Mouse (Mus musculus) liver, embryonic 11.5 days (tissue): ENCODE measurements around the gene Acp1. TPM values are rescaled to one million over a fixed set of nuclear protein-coding genes. Genes with fewer than 3 reads are reported as not detected.

Experiments
- ATAC-seq: fragments of 200-750 bp; cut with Nextera tagmentation; replicated peaks from 2 replicates; pipeline ENCODE4 v1.8.0; 2017; ENCODE audit warnings: moderate number of reproducible peaks, mild to moderate bottlenecking, moderate TSS enrichment, moderate library complexity; ENCODE audit not compliant: low FRiP score
- DNase-seq: peaks from one replicate; pipeline ENCODE4 v3.0.0-alpha.2; 2017; ENCODE audit warnings: low spot score
- H3K27ac ChIP-seq: fragments of 300-500 bp; sonication (generic); 2 replicates; pipeline ENCODE4 v1.5.1; 2014; ENCODE audit warnings: mild to moderate bottlenecking, low read depth, low read length, control low read depth
- H3K27me3 ChIP-seq: fragments of 300-500 bp; sonication (generic); replicated peaks from 2 replicates; pipeline ENCODE4 v1.6.1; 2014; ENCODE audit warnings: low read length, mixed read lengths; ENCODE audit not compliant: control insufficient read depth, insufficient read depth
- H3K36me3 ChIP-seq: fragments of 300-500 bp; sonication (generic); 2 replicates; pipeline ENCODE4 v1.6.1; 2014; ENCODE audit warnings: mild to moderate bottlenecking, low read length, moderate library complexity, mixed read lengths; ENCODE audit not compliant: control insufficient read depth, insufficient read depth
- H3K4me1 ChIP-seq: fragments of 300-500 bp; sonication (generic); replicated peaks from 2 replicates; pipeline ENCODE4 v1.6.1; 2014; ENCODE audit warnings: low read length, mixed read lengths; ENCODE audit not compliant: control insufficient read depth, insufficient read depth
- H3K4me2 ChIP-seq: fragments of 300-500 bp; sonication (generic); 2 replicates; pipeline ENCODE4 v1.6.1; 2014; ENCODE audit warnings: mild to moderate bottlenecking, control low read depth, moderate library complexity
- H3K4me3 ChIP-seq: fragments of 300-500 bp; sonication (generic); 2 replicates; pipeline ENCODE4 v1.5.1; 2014; ENCODE audit warnings: low read depth, low read length, control low read depth
- H3K9ac ChIP-seq: fragments of 300-500 bp; sonication (generic); 2 replicates; pipeline ENCODE4 v1.6.1; 2014; ENCODE audit warnings: low read depth, low read length, control low read depth
- H3K9me3 ChIP-seq: fragments of 300-500 bp; sonication (generic); 2 replicates; pipeline ENCODE4 v1.6.1; 2016; ENCODE audit warnings: low read length, inconsistent platforms, mixed read lengths; ENCODE audit not compliant: control insufficient read depth
- WGBS: fragments of 180-500 bp; shearing (Covaris S2); extraction: QIAGEN DNeasy Blood & Tissue Kit; methylation state at CpG from one replicate; pipeline ENCODE4 v1.1.7; 2014; 5-methylcytosine and 5-hydroxymethylcytosine counted together
- polyA plus RNA-seq: library from polyadenylated mRNA; unstranded; fragments of >200 nt; fragmentation: Nextera tagmentation; extraction: Ambion mirVana; gene quantifications from 2 replicates; pipeline ENCODE4 v1.2.1, GENCODE M21; 2014

Acp1 gene
- polyA plus RNA-seq, 1 experiment from 2014 or later: 308 TPM

DNA sequence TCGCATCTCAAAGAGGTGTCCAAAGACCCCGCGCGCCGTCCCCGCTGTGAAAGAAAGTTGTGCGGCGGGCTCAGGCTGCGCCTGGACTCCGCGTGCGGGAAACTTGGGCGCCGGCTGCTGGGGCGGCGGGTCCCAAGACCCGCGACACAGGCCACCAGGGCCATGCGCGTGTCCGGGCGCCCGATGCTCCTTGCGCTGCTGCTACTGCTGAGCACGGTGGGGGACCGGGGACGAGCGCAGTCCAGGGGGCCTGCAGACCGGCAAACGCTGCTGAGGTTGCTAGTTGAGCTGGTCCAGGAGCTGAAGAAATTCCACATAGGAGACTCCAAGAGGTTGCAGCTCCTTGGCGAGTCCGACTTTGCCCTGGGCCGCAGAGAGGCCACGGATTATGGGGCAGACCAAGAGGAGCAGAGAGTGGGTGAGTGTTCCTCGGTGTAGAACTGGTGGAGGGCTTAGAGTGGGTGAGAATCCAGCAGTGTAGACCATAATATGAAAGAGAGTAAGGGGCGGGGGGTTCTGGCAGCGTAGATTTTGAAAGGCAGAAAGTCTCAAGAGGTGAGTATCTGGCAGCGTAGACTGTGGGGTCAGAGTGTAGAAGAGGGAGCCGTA, 26.7 kb downstream of the Acp1 start:
- Histone ChIP-seq H3K9ac (no peak overlapping the region), H3K9me3 (no peaks in the 10 kb centered on the region), H3K4me3 (peak overlapping the region; percentile 42), H3K27me3 (peaks cover 51% of the 10 kb centered on the region), H3K4me2 (peak overlapping the region; percentile 70), H3K27ac (no peak overlapping the region), H3K36me3 (no peaks in the 10 kb centered on the region), H3K4me1 (peaks cover 3% of the 10 kb centered on the region; the same call in 1 of the 2 replicates)
- DNase-seq (no peak), ATAC-seq (0 out of 2 replicates have a peak, but pooled peaks have one; percentile 15)
- WGBS: 9% methylated on average over 39 of the region's 39 CpGs

- peak within 1 kb of the TSS; percentile 42 for H3K4me3 ChIP-seq
- peaks cover 51% of the 10 kb centered on the region for H3K27me3 ChIP-seq
- whole genome bisulfite sequencing: 1% methylated on average over 58 of the region's 58 CpGs
- no peaks in the 10 kb centered on the region for H3K36me3 ChIP-seq
- no peak within 1 kb of the TSS for H3K9ac ChIP-seq
- H3K4me2 ChIP-seq: peak within 1 kb of the TSS; percentile 70
- DNase-seq (no peak), ATAC-seq (0 out of 2 replicates have a peak, but pooled peaks have one; percentile 20)
- H3K9me3 ChIP-seq: no peaks in the 10 kb centered on the region
- peaks cover 3% of the 10 kb centered on the region; the same call in 1 of the 2 replicates for H3K4me1 ChIP-seq
- no peak within 1 kb of the TSS for H3K27ac ChIP-seq
Measured at GRCm38 (mm10) chr12:30883986-30884621, 27.3 kb downstream of the Acp1 start, which contains the start of gene Alkal2. Alkal2 (plus strand) TSS chr12:30884322.

DNA sequence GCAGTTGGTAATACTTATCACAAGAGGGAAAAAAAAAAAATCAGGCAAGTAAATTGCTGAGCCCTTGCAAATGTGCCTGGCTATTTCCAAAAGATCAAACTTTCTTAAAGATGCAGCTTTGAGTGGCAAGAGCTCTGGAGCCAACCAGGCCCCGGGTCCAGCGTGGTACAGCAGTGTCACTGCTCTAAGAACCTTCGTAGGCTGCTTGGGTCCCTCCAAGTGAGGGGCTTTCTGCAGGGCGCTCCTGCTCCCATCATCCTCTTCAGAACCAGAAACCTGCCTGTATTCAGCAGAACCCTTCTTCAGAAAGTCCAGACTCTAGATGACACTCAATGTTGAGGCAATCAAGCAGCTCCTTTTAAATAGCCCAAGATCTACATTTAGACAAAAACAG, 27.8 kb downstream of the Acp1 start:
- DNase-seq (no peak), ATAC-seq (no peak)
- Histone ChIP-seq H3K36me3 (no peaks in the 10 kb centered on the region), H3K27ac (no peak overlapping the region), H3K9ac (no peak overlapping the region), H3K4me3 (peak overlapping the region; percentile 42), H3K4me1 (peaks cover 3% of the 10 kb centered on the region; the same call in 1 of the 2 replicates), H3K4me2 (peak overlapping the region; percentile 70), H3K27me3 (peaks cover 51% of the 10 kb centered on the region), H3K9me3 (no peaks in the 10 kb centered on the region)
- 27% methylated on average over 4 of the region's 4 CpGs for WGBS

DNA sequence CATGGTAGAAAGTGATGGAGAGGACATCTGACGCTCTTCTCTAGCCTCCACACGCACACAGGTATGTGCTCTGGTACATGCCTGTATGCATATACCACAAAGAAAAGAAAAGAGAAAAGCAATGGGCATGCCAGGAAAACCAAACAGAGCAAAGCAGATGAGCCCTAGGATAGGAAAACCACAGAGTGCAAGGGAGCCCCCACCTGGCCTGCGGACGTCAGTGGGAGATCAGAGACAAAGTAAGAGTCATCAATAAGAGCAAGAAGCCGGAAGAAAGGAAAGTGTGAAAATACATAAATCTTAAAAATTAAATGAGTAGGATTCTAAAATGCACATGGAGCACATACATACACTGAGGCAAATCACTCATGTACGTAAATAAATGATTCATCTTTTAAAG, 31.9 kb downstream of the Acp1 start:
- ATAC-seq (no peak), DNase-seq (no peak)
- Histone ChIP-seq H3K27me3 (peaks cover 28% of the 10 kb centered on the region), H3K4me3 (no peak overlapping the region), H3K36me3 (no peaks in the 10 kb centered on the region), H3K4me2 (no peak overlapping the region), H3K4me1 (peaks cover 2% of the 10 kb centered on the region; the same call in 1 of the 2 replicates), H3K9ac (no peak overlapping the region), H3K9me3 (no peaks in the 10 kb centered on the region), H3K27ac (no peak overlapping the region)
- WGBS: 62% methylated on average over 6 of the region's 6 CpGs

DNA sequence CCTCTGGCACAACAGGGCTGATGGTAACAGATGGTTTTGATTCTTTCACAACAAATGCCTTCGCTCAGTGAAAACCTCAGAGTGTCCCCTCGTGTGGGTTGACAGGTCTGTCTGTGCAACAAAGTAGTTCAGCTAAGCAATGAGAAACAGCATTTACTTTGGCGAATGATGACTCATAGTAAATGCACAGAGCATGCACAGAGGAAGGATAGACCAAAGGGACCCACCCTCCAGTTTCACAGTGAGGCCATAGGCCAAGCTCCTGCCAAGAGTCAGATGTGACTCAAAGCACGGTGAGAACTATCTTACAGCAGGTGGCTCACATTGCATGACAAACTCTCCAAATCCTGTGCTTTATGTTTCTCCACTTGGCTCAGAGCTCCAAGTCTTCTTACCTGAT, 45.6 kb downstream of the Acp1 start:
- H3K27me3 ChIP-seq: no peaks in the 10 kb centered on the region
- DNase-seq: no peak
- H3K9ac ChIP-seq: no peak overlapping the region
- H3K4me3 ChIP-seq: no peak overlapping the region
- no peak overlapping the region for H3K4me2 ChIP-seq
- no peaks in the 10 kb centered on the region for H3K9me3 ChIP-seq
- H3K36me3 ChIP-seq: no peaks in the 10 kb centered on the region
- ATAC-seq: no peak
- H3K4me1 ChIP-seq: no peaks in the 10 kb centered on the region
- WGBS: 68% methylated on average over 4 of the region's 4 CpGs
- H3K27ac ChIP-seq: no peak overlapping the region

- DNase-seq: no peak
Measured at GRCm38 (mm10) chr12:30864347-30864746, 47.0 kb downstream of the Acp1 start.

DNA sequence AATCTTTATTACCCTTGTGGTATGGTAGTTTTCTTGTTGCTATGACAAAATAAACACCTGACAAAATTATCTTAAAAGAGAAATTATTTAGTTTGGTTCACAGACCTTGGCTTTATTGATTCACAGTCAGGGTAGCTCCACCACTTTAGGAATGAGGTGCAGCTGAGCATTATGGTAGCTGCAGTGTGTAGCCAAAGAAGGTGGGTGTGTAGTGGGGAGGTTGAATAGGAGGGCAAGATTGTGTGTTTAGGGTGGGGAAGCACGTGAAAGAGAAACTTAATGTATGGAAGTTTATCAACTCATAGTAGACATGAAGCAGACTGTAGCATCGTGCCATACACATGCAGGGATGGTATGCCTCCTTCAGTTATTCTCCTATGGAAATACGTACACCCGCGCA, 55.2 kb downstream of the Acp1 start:
- no peaks in the 10 kb centered on the region for H3K36me3 ChIP-seq
- WGBS: 90% methylated on average over 5 of the region's 5 CpGs
- H3K27ac ChIP-seq: no peak overlapping the region
- no peaks in the 10 kb centered on the region for H3K27me3 ChIP-seq
- no peaks in the 10 kb centered on the region for H3K4me1 ChIP-seq
- ATAC-seq: no peak
- no peak overlapping the region for H3K4me3 ChIP-seq
- no peak overlapping the region for H3K9ac ChIP-seq
- no peaks in the 10 kb centered on the region for H3K9me3 ChIP-seq
- no peak overlapping the region for H3K4me2 ChIP-seq
- DNase-seq: no peak

More at GRCm38 (mm10) chr12:30864347-30864746, 47.0 kb downstream of the Acp1 start:
- Histone ChIP-seq H3K27me3 (no peaks in the 10 kb centered on the region), H3K36me3 (no peaks in the 10 kb centered on the region), H3K27ac (no peak overlapping the region), H3K4me3 (no peak overlapping the region), H3K9me3 (no peaks in the 10 kb centered on the region), H3K4me2 (no peak overlapping the region), H3K9ac (no peak overlapping the region), H3K4me1 (no peaks in the 10 kb centered on the region)
- WGBS: 55% methylated on average over 2 of the region's 2 CpGs
- no peak for ATAC-seq

- 74% methylated on average over 6 of the region's 6 CpGs for WGBS
- H3K4me2 ChIP-seq: no peak overlapping the region
- no peak overlapping the region for H3K27ac ChIP-seq
- no peaks in the 10 kb centered on the region for H3K27me3 ChIP-seq
- no peaks in the 10 kb centered on the region for H3K4me1 ChIP-seq
- no peak overlapping the region for H3K9ac ChIP-seq
- no peaks in the 10 kb centered on the region for H3K36me3 ChIP-seq
- no peak overlapping the region for H3K4me3 ChIP-seq
- no peaks in the 10 kb centered on the region for H3K9me3 ChIP-seq
- no peak for DNase-seq
- no peak for ATAC-seq
Measured at GRCm38 (mm10) chr12:30855442-30856159, 55.8 kb downstream of the Acp1 start.
